12 mouse cellular contexts compared by ENCODE assay signal in the genomic region with DNA sequence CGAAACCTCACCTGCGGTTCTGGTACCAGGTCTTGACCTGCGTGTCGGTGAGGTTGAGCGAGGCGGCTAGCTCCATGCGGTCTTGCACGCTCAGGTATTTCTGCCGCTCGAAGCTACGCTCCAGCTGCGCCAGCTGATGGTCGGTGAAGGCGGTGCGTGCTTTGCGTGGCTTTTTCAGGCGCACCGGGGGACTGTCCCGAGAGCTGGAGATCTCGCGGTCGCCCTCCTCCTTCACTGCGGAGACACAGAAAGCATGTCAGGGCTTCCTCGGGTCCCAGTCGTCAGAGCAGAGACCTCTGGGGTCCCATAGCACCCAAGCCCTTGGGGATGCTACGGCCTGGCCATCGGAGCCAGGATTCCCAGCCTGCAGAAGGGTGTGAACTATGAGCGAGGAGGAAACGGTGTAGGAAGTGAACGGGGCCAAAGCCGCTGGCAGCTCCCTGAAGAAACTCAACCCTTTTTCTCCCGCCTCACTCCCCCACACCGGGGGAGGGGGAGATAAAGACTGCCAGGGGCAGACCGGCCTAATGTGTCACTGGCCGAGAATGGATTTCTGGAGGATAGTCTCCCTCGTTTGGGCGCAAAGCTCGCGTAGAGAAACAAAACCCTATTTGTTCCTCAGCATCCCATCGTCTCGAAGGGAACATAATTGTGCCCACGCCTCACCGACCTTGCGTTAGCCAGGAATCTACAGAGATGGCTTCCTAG. TPM values are rescaled to one million over a fixed set of nuclear protein-coding genes. Genes with fewer than 3 reads are reported as not detected.
DNase-seq lines count a peak whose midpoint lies in the region; ATAC-seq lines count a peak whose summit lies in the region.
"Had no signal": no experiment of that assay in that cellular context is flagged by ENCODE, and none has a peak within 500 bp of the region (broad histone marks: within the 10 kb centered on the region; RNA-seq: fewer than 3 reads in every experiment).

No protein-coding gene starts in this region.

- peak; percentile 35 for DNase-seq in embryo, embryonic 9.5 days (ENCODE audit: extremely low spot score)
- DNase-seq in embryo, embryonic 11 days, result no peak
- peak; percentile 38 for DNase-seq in Muller cell, postnatal 12 days (ENCODE audit: inconsistent ontology term)
- peak; percentile 52 for DNase-seq in hindbrain, embryonic 10.5 days (ENCODE audit: low spot score)
- DNase-seq in midbrain, embryonic 14.5 days, result peak; percentile 64
- DNase-seq in gastrocnemius, postnatal 25 days, result no peak
- no peak for DNase-seq in frontal cortex, postnatal 10 days (ENCODE audit: low spot score in 2 of 2)
- DNase-seq in layer of hippocampus, postnatal 10 days (ENCODE audit: low spot score in 2 of 2), result no peak
- DNase-seq: kidney, adult 8-10 months; lung, adult 2 months; right cerebral cortex, adult 18-20 months had no signal

- peak overlapping the region; percentile 59 for H3K9ac ChIP-seq in midbrain, embryonic 14.5 days (replicated peaks; ENCODE audit: low read length)

- H3K9me3 ChIP-seq in hindbrain, embryonic 10.5 days, result no peaks in the 10 kb centered on the region
- no peaks in the 10 kb centered on the region for H3K9me3 ChIP-seq in midbrain, embryonic 14.5 days (ENCODE audit: control insufficient read depth, low read length)

- no peak for ATAC-seq in midbrain, embryonic 14.5 days (ENCODE audit: low FRiP score, low TSS enrichment)

- no peaks in the 10 kb centered on the region for H3K36me3 ChIP-seq in hindbrain, embryonic 10.5 days
- H3K36me3 ChIP-seq in midbrain, embryonic 14.5 days (ENCODE audit: control insufficient read depth, insufficient read depth, low read length), result 0 out of 2 replicates have a peak, but pooled peaks cover 1% of the 10 kb centered on the region

- peaks cover 100% of the 10 kb centered on the region for H3K27me3 ChIP-seq in hindbrain, embryonic 10.5 days (ENCODE audit: insufficient read depth, poor library complexity, severe bottlenecking)
- peaks cover 80% of the 10 kb centered on the region for H3K27me3 ChIP-seq in midbrain, embryonic 14.5 days (ENCODE audit: control insufficient read depth, insufficient read depth, low read length)

- H3K4me1 ChIP-seq in hindbrain, embryonic 10.5 days (replicated peaks), result peaks cover 48% of the 10 kb centered on the region
- peaks cover 36% of the 10 kb centered on the region for H3K4me1 ChIP-seq in midbrain, embryonic 14.5 days (ENCODE audit: control insufficient read depth, insufficient read depth, low read length)

- peak overlapping the region; percentile 25; the same call in 1 of the 2 replicates for H3K27ac ChIP-seq in hindbrain, embryonic 10.5 days
- peak overlapping the region; percentile 87 for H3K27ac ChIP-seq in midbrain, embryonic 14.5 days (replicated peaks; ENCODE audit: low read depth, low read length)

- under 1% methylated on average over 44 of the region's 44 CpGs for WGBS in hindbrain, embryonic 10.5 days
- 1% methylated on average over 44 of the region's 44 CpGs for WGBS in midbrain, embryonic 14.5 days

- peak overlapping the region; percentile 43 for H3K4me3 ChIP-seq in hindbrain, embryonic 10.5 days
- peak overlapping the region; percentile 43 for H3K4me3 ChIP-seq in midbrain, embryonic 14.5 days (replicated peaks; ENCODE audit: low read depth, low read length)

- H3K4me2 ChIP-seq in midbrain, embryonic 14.5 days (ENCODE audit: low read length), result peak overlapping the region; percentile 54

RNA-seq across cellular contexts. Expression of a gene that starts 5.0 kb away (rescaled TPM):
- 10.8 and 18.4 TPM in 2 replicates for polyA plus RNA-seq in hindbrain, embryonic 10.5 days (2016; fragmentation: Nextera tagmentation; extraction: Ambion mirVana)
- 58.4 and 61.6 TPM in 2 replicates for polyA plus RNA-seq in midbrain, embryonic 14.5 days (2014; fragmentation: Nextera tagmentation; extraction: Ambion mirVana)
- total RNA-seq in gastrocnemius, postnatal 25 days (2021), result not detected
- under 1 TPM; 0.20 to 0.23 TPM for total RNA-seq in layer of hippocampus, postnatal 10 days (2021)
- polyA plus RNA-seq: heart, embryonic 14.5 days had no signal

Comparison
In these comparisons a context has a peak if more than half of its experiments do, and no peak if none do; other contexts are left out.
1. DNase-seq: peak in embryo, embryonic 9.5 days (single experiment), Muller cell, postnatal 12 days (single experiment), hindbrain, embryonic 10.5 days (single experiment) and midbrain, embryonic 14.5 days (single experiment); none in embryo, embryonic 11 days (single experiment), gastrocnemius, postnatal 25 days (single experiment), frontal cortex, postnatal 10 days (0 of 2) and layer of hippocampus, postnatal 10 days (0 of 2).